Mouse (Mus musculus): Measurements from ENCODE around the gene Agbl1.

DNA sequence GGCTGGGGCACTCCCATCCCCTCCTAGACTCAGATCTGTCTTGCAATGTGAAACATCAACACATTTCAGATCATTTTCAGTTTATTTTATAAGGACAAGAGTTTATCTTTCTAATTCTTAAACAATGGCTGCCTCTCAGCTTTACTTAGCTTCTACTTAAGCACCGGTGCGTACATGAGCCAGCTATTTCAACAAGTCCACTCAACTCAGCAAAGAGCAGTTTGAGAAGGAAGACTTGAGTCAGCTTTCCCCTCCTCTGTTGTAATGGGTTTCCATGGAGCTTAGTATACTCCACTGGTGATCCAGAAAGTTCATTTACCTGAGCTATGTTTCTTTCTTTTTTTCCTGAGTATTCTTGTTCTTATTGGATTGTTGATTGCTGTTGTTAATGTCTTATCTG lies 905.2 kb downstream of the Agbl1 start:
- TF ChIP-seq HCFC1 (IDR thresholded peaks at IDR 0.05; ENCODE audit: low read depth, low read length) (no peak), CHD1 (IDR thresholded peaks at IDR 0.05; ENCODE audit: low read depth, low read length) (no peak), NRF1 (IDR thresholded peaks at IDR 0.05; ENCODE audit: low read depth, low read length) (no peak), CTCF (conservative IDR thresholded peaks at IDR 0.05 in 1 of 2, IDR thresholded peaks at IDR 0.05 in 1 of 2; ENCODE audit: low read depth in 2 of 2, low read length in 2 of 2) (no peak), MAFK (IDR thresholded peaks at IDR 0.05; ENCODE audit: insufficient replicate concordance, low read length) (no peak)

All from CH12.LX (cell line).